Mouse (Mus musculus): ENCODE results near the gene Dcun1d4. TPM values are rescaled to one million over a fixed set of nuclear protein-coding genes. Genes with fewer than 3 reads are reported as not detected.

The Dcun1d4 gene
- polyA plus RNA-seq, 1 experiment from 2014 or later: 22.6 TPM

DNA sequence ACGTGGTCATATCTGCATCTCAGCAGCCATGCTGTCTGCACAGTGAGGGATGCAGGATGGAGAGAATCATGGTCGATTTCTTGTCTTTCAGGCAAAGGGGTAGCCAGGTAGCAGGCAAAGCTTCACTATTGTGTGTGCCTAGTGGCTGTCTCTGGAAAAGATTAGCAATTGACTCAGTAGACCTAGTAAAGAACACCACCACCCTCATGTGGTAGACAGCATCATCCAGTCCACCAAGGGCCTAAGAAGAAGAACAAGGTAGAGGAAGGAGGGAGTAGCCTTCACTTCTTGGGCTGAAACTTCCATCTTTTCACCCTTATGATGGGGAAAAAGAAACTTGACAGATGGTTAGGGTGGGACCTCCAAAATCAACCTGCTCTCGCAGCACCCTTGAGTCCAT lies 122.1 kb downstream of the Dcun1d4 start:
- no peak overlapping the region for H3K9ac ChIP-seq (ENCODE audit: low read depth, low read length)
- no peak for ATAC-seq (replicated peaks; ENCODE audit: insufficient number of reproducible peaks, low FRiP score, low TSS enrichment)
- H3K4me2 ChIP-seq: no peak overlapping the region
- 76% methylated on average over 3 of the region's 3 CpGs for WGBS (ENCODE audit: insufficient replicate concordance)
- H3K4me1 ChIP-seq (ENCODE audit: control insufficient read depth, insufficient read depth, low read length): no peaks in the 10 kb centered on the region
- no peak overlapping the region for H3K4me3 ChIP-seq (ENCODE audit: low read depth, low read length)
- H3K9me3 ChIP-seq (replicated peaks; ENCODE audit: control insufficient read depth, low read length): no peaks in the 10 kb centered on the region
- H3K27me3 ChIP-seq (ENCODE audit: control insufficient read depth, insufficient read depth, low read length): no peaks in the 10 kb centered on the region
- no peaks in the 10 kb centered on the region for H3K36me3 ChIP-seq (ENCODE audit: control insufficient read depth, insufficient read depth, low read length)
- H3K27ac ChIP-seq (ENCODE audit: low read depth, low read length): no peak overlapping the region

DNA sequence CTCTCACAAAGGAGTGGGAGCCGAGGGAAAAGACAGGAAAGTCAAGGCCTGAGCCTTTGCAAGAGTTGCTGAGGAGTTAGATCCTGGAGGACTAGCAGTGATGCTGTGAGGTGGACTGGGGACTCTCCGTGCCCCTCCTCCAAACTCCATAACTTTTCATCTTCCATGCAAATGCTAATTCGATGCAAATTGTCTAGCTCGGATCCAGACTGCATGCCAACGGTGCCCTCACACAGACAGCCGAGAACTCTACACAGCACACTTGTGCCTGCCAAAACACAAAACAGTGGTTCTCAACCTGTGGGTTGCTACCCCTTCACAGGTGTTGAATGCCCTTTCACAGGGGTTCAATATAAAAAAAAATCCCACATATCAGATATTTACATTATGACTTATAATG lies 123.7 kb downstream of the Dcun1d4 start:
- no peak overlapping the region for H3K4me3 ChIP-seq (ENCODE audit: low read depth, low read length)
- 74% methylated on average over 6 of the region's 6 CpGs for WGBS (ENCODE audit: insufficient replicate concordance)
- ATAC-seq (replicated peaks; ENCODE audit: insufficient number of reproducible peaks, low FRiP score, low TSS enrichment): no peak

DNA sequence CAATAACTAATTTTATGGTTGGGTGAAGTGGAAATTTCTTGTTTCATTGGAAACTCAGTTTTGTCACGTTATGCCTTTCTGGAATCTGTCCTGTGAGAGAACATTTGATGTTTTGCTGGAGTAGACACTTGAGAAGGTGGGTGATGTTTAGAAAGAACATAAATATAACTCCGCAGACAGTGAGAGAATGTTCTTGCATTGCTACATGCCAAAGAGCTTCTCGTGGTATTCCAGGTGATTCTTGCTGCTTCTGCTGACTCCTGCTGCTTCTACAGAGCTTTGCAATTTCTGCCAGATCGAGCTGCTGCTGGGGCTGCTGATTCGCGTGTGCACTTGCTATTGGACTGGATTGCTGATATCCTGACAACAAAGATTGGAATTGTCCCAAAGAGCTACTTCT lies 124.2 kb downstream of the Dcun1d4 start:
- H3K27me3 ChIP-seq (ENCODE audit: control insufficient read depth, insufficient read depth, low read length): no peaks in the 10 kb centered on the region
- H3K36me3 ChIP-seq (ENCODE audit: control insufficient read depth, insufficient read depth, low read length): no peaks in the 10 kb centered on the region
- no peaks in the 10 kb centered on the region for H3K9me3 ChIP-seq (replicated peaks; ENCODE audit: control insufficient read depth, low read length)
- no peak overlapping the region for H3K27ac ChIP-seq (ENCODE audit: low read depth, low read length)
- WGBS (ENCODE audit: insufficient replicate concordance): 82% methylated on average over 6 of the region's 6 CpGs
- H3K4me2 ChIP-seq: no peak overlapping the region
- H3K4me3 ChIP-seq (ENCODE audit: low read depth, low read length): no peak overlapping the region
- H3K9ac ChIP-seq (ENCODE audit: low read depth, low read length): no peak overlapping the region
- ATAC-seq (replicated peaks; ENCODE audit: insufficient number of reproducible peaks, low FRiP score, low TSS enrichment): no peak
- H3K4me1 ChIP-seq (ENCODE audit: control insufficient read depth, insufficient read depth, low read length): no peaks in the 10 kb centered on the region

More for the DNA sequence above, 123.7 kb downstream of the Dcun1d4 start:
- H3K27ac ChIP-seq (ENCODE audit: low read depth, low read length): no peak overlapping the region
- H3K4me2 ChIP-seq: no peak overlapping the region
- H3K9ac ChIP-seq (ENCODE audit: low read depth, low read length): no peak overlapping the region
- no peaks in the 10 kb centered on the region for H3K4me1 ChIP-seq (ENCODE audit: control insufficient read depth, insufficient read depth, low read length)
- no peaks in the 10 kb centered on the region for H3K36me3 ChIP-seq (ENCODE audit: control insufficient read depth, insufficient read depth, low read length)
- no peaks in the 10 kb centered on the region for H3K27me3 ChIP-seq (ENCODE audit: control insufficient read depth, insufficient read depth, low read length)
- no peaks in the 10 kb centered on the region for H3K9me3 ChIP-seq (replicated peaks; ENCODE audit: control insufficient read depth, low read length)

Other genes starting within 250 kb of the Dcun1d4 start
- gene Fryl, start 224.4 kb upstream of the Dcun1d4 start, polyA plus RNA-seq (2014; fragmentation: Nextera tagmentation; extraction: Ambion mirVana): 38.1 and 40.8 TPM in 2 replicates
- gene Ociad1, start 188.2 kb upstream of the Dcun1d4 start, polyA plus RNA-seq (2014; fragmentation: Nextera tagmentation; extraction: Ambion mirVana): 156 and 190 TPM in 2 replicates
- 21.6 and 22.5 TPM in 2 replicates for gene Ociad2, start 140.0 kb upstream of the Dcun1d4 start, polyA plus RNA-seq (2014; fragmentation: Nextera tagmentation; extraction: Ambion mirVana)
- gene Cwh43, start 74.9 kb upstream of the Dcun1d4 start, polyA plus RNA-seq (2014; fragmentation: Nextera tagmentation; extraction: Ambion mirVana): not detected in 2 replicates
- not detected in 2 replicates for gene Lrrc66, start 151.5 kb downstream of the Dcun1d4 start, polyA plus RNA-seq (2014; fragmentation: Nextera tagmentation; extraction: Ambion mirVana)
- 24.0 and 27.2 TPM in 2 replicates for gene Sgcb, start 166.8 kb downstream of the Dcun1d4 start, polyA plus RNA-seq (2014; fragmentation: Nextera tagmentation; extraction: Ambion mirVana)
- gene Spata18, start 170.4 kb downstream of the Dcun1d4 start, polyA plus RNA-seq (2014; fragmentation: Nextera tagmentation; extraction: Ambion mirVana): not detected in 2 replicates